ENCODE assay signal across 7 mouse cellular contexts in the genomic region with DNA sequence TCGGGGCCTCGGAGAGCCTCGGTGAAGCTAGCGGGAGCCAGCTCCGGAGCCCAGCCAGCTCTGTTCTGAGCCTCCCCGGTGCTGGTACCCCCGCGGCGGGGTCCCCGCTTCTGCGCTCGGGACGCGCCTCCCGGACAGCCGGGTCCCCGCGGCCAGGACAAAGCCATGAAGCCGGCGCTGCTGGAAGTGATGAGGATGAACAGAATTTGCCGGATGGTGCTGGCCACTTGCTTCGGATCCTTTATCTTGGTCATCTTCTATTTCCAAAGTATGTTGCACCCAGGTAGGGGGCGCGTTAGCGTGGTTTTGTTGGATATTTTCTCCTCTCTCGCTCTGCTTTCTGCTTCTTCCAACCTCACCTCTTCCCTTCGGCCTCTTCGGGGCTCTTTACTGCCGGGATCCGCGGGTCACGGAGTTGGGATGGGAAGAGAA. TPM values are rescaled to one million over a fixed set of nuclear protein-coding genes. Genes with fewer than 3 reads are reported as not detected.
A peak's percentile ranks its signal among the peaks of the same experiment; 100 is the strongest.
DNase-seq lines count a peak whose midpoint lies in the region; ATAC-seq and TF ChIP-seq lines count a peak whose summit lies in the region.

No protein-coding gene starts in this region.

- peaks cover 10% of the 10 kb centered on the region; the same call in 1 of the 2 replicates for H3K79me2 ChIP-seq in macrophage (ENCODE audit: inconsistent target)

- no peaks in the 10 kb centered on the region for H3K9me3 ChIP-seq in G1E (replicated peaks)
- H3K9me3 ChIP-seq in hindbrain, embryonic 14.5 days (ENCODE audit: control insufficient read depth, low read length): no peaks in the 10 kb centered on the region

- H3K4me3 ChIP-seq in G1E (ENCODE audit: low read depth, low read length) (peak overlapping the region; percentile 90), macrophage (ENCODE audit: inconsistent target) (peak overlapping the region; percentile 58)
- H3K4me3 ChIP-seq in hindbrain, embryonic 14.5 days (replicated peaks; ENCODE audit: low read length): peak overlapping the region; percentile 63

- no peak for ATAC-seq in G1E (ENCODE audit: extremely low read depth, insufficient number of reproducible peaks, low FRiP score, poor library complexity, severe bottlenecking)
- ATAC-seq in erythroblast, adult 5-6 weeks (replicated peaks; ENCODE audit: low FRiP score, poor library complexity, severe bottlenecking): peak; percentile 41
- ATAC-seq in hindbrain, embryonic 14.5 days (ENCODE audit: low FRiP score): peak; percentile 18

- TF ChIP-seq CTCF in G1E (IDR thresholded peaks at IDR 0.05; ENCODE audit: low read depth, low read length): no peak

- H3K36me3 ChIP-seq in G1E (replicated peaks) (peaks cover 13% of the 10 kb centered on the region), macrophage (ENCODE audit: inconsistent target) (no peaks in the 10 kb centered on the region)
- no peaks in the 10 kb centered on the region for H3K36me3 ChIP-seq in hindbrain, embryonic 14.5 days (replicated peaks; ENCODE audit: control insufficient read depth, insufficient read depth)

- peak overlapping the region; percentile 88 for H3K27ac ChIP-seq in hindbrain, embryonic 14.5 days
- H3K27ac ChIP-seq in macrophage: no peak overlapping the region

- peaks cover 31% of the 10 kb centered on the region for H3K27me3 ChIP-seq in G1E (ENCODE audit: insufficient read depth, low read length)
- peaks cover 8% of the 10 kb centered on the region; the same call in 1 of the 2 replicates for H3K27me3 ChIP-seq in hindbrain, embryonic 14.5 days (ENCODE audit: control insufficient read depth, insufficient read depth, low read length)

- H3K4me1 ChIP-seq in G1E (ENCODE audit: insufficient read depth, low read depth, low read length): peaks cover 68% of the 10 kb centered on the region
- peaks cover 49% of the 10 kb centered on the region for H3K4me1 ChIP-seq in hindbrain, embryonic 14.5 days (replicated peaks; ENCODE audit: control insufficient read depth, insufficient read depth, low read length)

- WGBS in hindbrain, embryonic 14.5 days: under 1% methylated on average over 32 of the region's 32 CpGs
- 2% methylated on average over 30 of the region's 32 CpGs for WGBS in macrophage (ENCODE audit: missing documents)

- H3K4me2 ChIP-seq in hindbrain, embryonic 14.5 days (replicated peaks): peak overlapping the region; percentile 92

- no peak for DNase-seq in G1E (ENCODE audit: low spot score)
- DNase-seq in adrenal gland, postnatal 25 days: peak; percentile 57
- peak; percentile 73 for DNase-seq in hindbrain, embryonic 14.5 days (ENCODE audit: low spot score)
- peak; percentile 30 for DNase-seq in left cerebral cortex, adult 11 months (ENCODE audit: low spot score)
- DNase-seq in right cerebral cortex, postnatal 36 days (ENCODE audit: low spot score in 2 of 2): peak; percentile 39 to 54

- H3K9ac ChIP-seq in hindbrain, embryonic 14.5 days: peak overlapping the region; percentile 79

RNA-seq across cellular contexts. Expression of gene Chst11, which starts 0.4 kb away (rescaled TPM):
- total RNA-seq in G1E (2014; fragmentation: Nextera tagmentation) (38.2 and 44.7 TPM in 2 replicates), G1E (2017) (41.5 and 44.6 TPM in 2 replicates)
- polyA plus RNA-seq in G1E (2012) (13.1 and 15.6 TPM in 2 replicates), macrophage (2018) (6.2 to 18.4 TPM (median 10.6 TPM) in 3 replicates)
- total RNA-seq in adrenal gland, postnatal 25 days (2021): 34.0 and 44.0 TPM in 2 replicates
- total RNA-seq in erythroblast, adult 5-6 weeks (2015; ENCODE audit: low replicate concordance): 1.7 and 7.3 TPM in 2 replicates
- 7.0 and 9.5 TPM in 2 replicates for total RNA-seq in erythroblast, adult 5-6 weeks (2017; ENCODE audit: low replicate concordance)
- 5.0 and 5.4 TPM in 2 replicates for polyA plus RNA-seq in hindbrain, embryonic 14.5 days (2014; fragmentation: Nextera tagmentation; extraction: Ambion mirVana)
- total RNA-seq in macrophage (2018; cell fraction: chromatin; rRNA removed): 10 to 100 TPM in 3 of 26 experiments, 1 to 10 TPM in 21, under 1 TPM in 2; 0.63 to 19.5 (median 2.9) TPM
- 10 to 100 TPM in 12 of 26 experiments, 1 to 10 TPM in 14; 2.5 to 21.1 (median 9.5) TPM for total RNA-seq in macrophage (2018; cell fraction: cytosol; rRNA removed)
- total RNA-seq in macrophage (2018; cell fraction: nucleus; rRNA removed): 10 to 100 TPM in 13 of 26 experiments, 1 to 10 TPM in 13; 3.2 to 32.6 (median 9.8) TPM
